In genomic region chr3:105705561-105705960, GRCm38 (mm10) we compare ENCODE assay signal across 7 mouse cellular contexts. TPM values are rescaled to one million over a fixed set of nuclear protein-coding genes. Genes with fewer than 3 reads are reported as not detected.
DNase-seq lines count a peak whose midpoint lies in the region; ATAC-seq lines count a peak whose summit lies in the region.

No protein-coding gene starts in this region.

- no peaks in the 10 kb centered on the region for H3K9me3 ChIP-seq in megakaryocyte, embryonic 14.5 days
- no peaks in the 10 kb centered on the region for H3K9me3 ChIP-seq in forebrain, embryonic 13.5 days (replicated peaks)
- H3K9me3 ChIP-seq in limb, embryonic 13.5 days: no peaks in the 10 kb centered on the region
- H3K9me3 ChIP-seq in stomach, embryonic 15.5 days: no peaks in the 10 kb centered on the region

- H3K9ac ChIP-seq in forebrain, embryonic 13.5 days: peak overlapping the region; percentile 74
- H3K9ac ChIP-seq in limb, embryonic 13.5 days: peak overlapping the region; percentile 72
- peak overlapping the region; percentile 17; the same call in 1 of the 2 replicates for H3K9ac ChIP-seq in stomach, embryonic 15.5 days

- DNase-seq in urinary bladder, adult 2 months (ENCODE audit: low spot score): no peak
- no peak for DNase-seq in layer of hippocampus, adult 8-10 months (ENCODE audit: low spot score in 2 of 2)

- H3K4me3 ChIP-seq in megakaryocyte, embryonic 14.5 days (replicated peaks): peak overlapping the region; percentile 95
- H3K4me3 ChIP-seq in forebrain, embryonic 13.5 days: peak overlapping the region; percentile 59
- peak overlapping the region; percentile 56 for H3K4me3 ChIP-seq in limb, embryonic 13.5 days
- H3K4me3 ChIP-seq in stomach, embryonic 15.5 days (replicated peaks): peak overlapping the region; percentile 48

- ATAC-seq in megakaryocyte, adult 5-6 weeks (ENCODE audit: poor library complexity, severe bottlenecking): no peak
- no peak for ATAC-seq in forebrain, embryonic 13.5 days
- no peak for ATAC-seq in limb, embryonic 13.5 days (ENCODE audit: low FRiP score, low read depth)
- ATAC-seq in stomach, embryonic 15.5 days (ENCODE audit: insufficient read depth, low FRiP score, low read depth): no peak

- H3K27ac ChIP-seq in forebrain, embryonic 13.5 days: no peak overlapping the region; the same call in 1 of the 2 replicates
- H3K27ac ChIP-seq in limb, embryonic 13.5 days: no peak overlapping the region
- H3K27ac ChIP-seq in stomach, embryonic 15.5 days: peak overlapping the region; percentile 69; the same call in 1 of the 2 replicates

- H3K4me2 ChIP-seq in forebrain, embryonic 13.5 days: peak overlapping the region; percentile 99
- peak overlapping the region; percentile 100 for H3K4me2 ChIP-seq in limb, embryonic 13.5 days (replicated peaks)
- H3K4me2 ChIP-seq in stomach, embryonic 15.5 days: peak overlapping the region; percentile 88

- peaks cover 19% of the 10 kb centered on the region for H3K27me3 ChIP-seq in megakaryocyte, embryonic 14.5 days (replicated peaks)
- H3K27me3 ChIP-seq in forebrain, embryonic 13.5 days: peaks cover 27% of the 10 kb centered on the region
- peaks cover 47% of the 10 kb centered on the region for H3K27me3 ChIP-seq in limb, embryonic 13.5 days
- H3K27me3 ChIP-seq in stomach, embryonic 15.5 days (replicated peaks): no peaks in the 10 kb centered on the region; the same call in 1 of the 2 replicates

- H3K4me1 ChIP-seq in megakaryocyte, embryonic 14.5 days: peaks cover 93% of the 10 kb centered on the region
- H3K4me1 ChIP-seq in forebrain, embryonic 13.5 days: peaks cover 41% of the 10 kb centered on the region
- H3K4me1 ChIP-seq in limb, embryonic 13.5 days: peaks cover 22% of the 10 kb centered on the region
- peaks cover 21% of the 10 kb centered on the region for H3K4me1 ChIP-seq in stomach, embryonic 15.5 days

- 23% methylated on average over 3 of the region's 3 CpGs for WGBS in forebrain, embryonic 13.5 days
- 19% methylated on average over 3 of the region's 3 CpGs for WGBS in limb, embryonic 13.5 days
- WGBS in stomach, embryonic 15.5 days: 37% methylated on average over 3 of the region's 3 CpGs

- H3K36me3 ChIP-seq in megakaryocyte, embryonic 14.5 days (replicated peaks; ENCODE audit: low read length): peaks cover 35% of the 10 kb centered on the region
- no peaks in the 10 kb centered on the region for H3K36me3 ChIP-seq in forebrain, embryonic 13.5 days (ENCODE audit: poor library complexity, severe bottlenecking)
- no peaks in the 10 kb centered on the region for H3K36me3 ChIP-seq in limb, embryonic 13.5 days
- no peaks in the 10 kb centered on the region for H3K36me3 ChIP-seq in stomach, embryonic 15.5 days

RNA-seq across cellular contexts. Expression of gene Inka2, which starts 1.2 kb away (rescaled TPM):
- polyA plus RNA-seq in megakaryocyte, embryonic 14.5 days (2012; ENCODE audit: insufficient read depth, low replicate concordance): 4.4 and 6.7 TPM in 2 replicates
- total RNA-seq in megakaryocyte, adult 5-6 weeks (2015): 0.42 TPM in 1 of 2 replicates, not detected in the other
- not detected in 2 replicates for total RNA-seq in megakaryocyte, adult 5-6 weeks (2017)
- polyA plus RNA-seq in forebrain, embryonic 13.5 days (2015; fragmentation: Nextera tagmentation; extraction: Ambion mirVana): 2.5 and 3.6 TPM in 2 replicates
- 2.1 and 2.5 TPM in 2 replicates for polyA plus RNA-seq in limb, embryonic 13.5 days (2015; fragmentation: Nextera tagmentation; extraction: Ambion mirVana)
- polyA plus RNA-seq in stomach, embryonic 15.5 days (2015; fragmentation: Nextera tagmentation; extraction: Ambion mirVana): 2.9 and 3.0 TPM in 2 replicates
- 19.8 and 27.1 TPM in 2 replicates for polyA plus RNA-seq in urinary bladder, adult 2 months (2012; rRNA removed)
- 10 to 100 TPM; 69.6 to 79.1 (median 72.2) TPM for total RNA-seq in layer of hippocampus, adult 8-10 months (2022)

RNA-seq across cellular contexts. Expression of gene Ddx20, which starts 18.2 kb away (rescaled TPM):
- polyA plus RNA-seq in megakaryocyte, embryonic 14.5 days (2012; ENCODE audit: insufficient read depth, low replicate concordance): 2.9 TPM in 1 of 2 replicates, not detected in the other
- total RNA-seq in megakaryocyte, adult 5-6 weeks (2015): 14.3 and 18.3 TPM in 2 replicates
- total RNA-seq in megakaryocyte, adult 5-6 weeks (2017): 34.4 and 34.9 TPM in 2 replicates
- polyA plus RNA-seq in forebrain, embryonic 13.5 days (2015; fragmentation: Nextera tagmentation; extraction: Ambion mirVana): 36.2 and 38.3 TPM in 2 replicates
- 39.3 and 40.1 TPM in 2 replicates for polyA plus RNA-seq in limb, embryonic 13.5 days (2015; fragmentation: Nextera tagmentation; extraction: Ambion mirVana)
- 35.1 and 38.4 TPM in 2 replicates for polyA plus RNA-seq in stomach, embryonic 15.5 days (2015; fragmentation: Nextera tagmentation; extraction: Ambion mirVana)
- polyA plus RNA-seq in urinary bladder, adult 2 months (2012; rRNA removed): 10.4 and 10.8 TPM in 2 replicates
- total RNA-seq in layer of hippocampus, adult 8-10 months (2022): 10 to 100 TPM; 12.6 to 13.5 (median 13.1) TPM

Comparison
In these comparisons a context has a peak if more than half of its experiments do, and no peak if none do; other contexts are left out.
1. H3K9ac ChIP-seq: peak in every context shown above with its lines; median percentile 74 in forebrain, embryonic 13.5 days; 72 in limb, embryonic 13.5 days; 17 in stomach, embryonic 15.5 days.